In genomic region chr8:114076701-114077100, GRCm38 (mm10) we compare ENCODE assay signal across 16 mouse cellular contexts. TPM values are rescaled to one million over a fixed set of nuclear protein-coding genes. Genes with fewer than 3 reads are reported as not detected.
A peak's percentile ranks its signal among the peaks of the same experiment; 100 is the strongest.
DNase-seq lines count a peak whose midpoint lies in the region; ATAC-seq lines count a peak whose summit lies in the region.
"Had no signal": no experiment of that assay in that cellular context is flagged by ENCODE, and none has a peak within 500 bp of the region (broad histone marks: within the 10 kb centered on the region; RNA-seq: fewer than 3 reads in every experiment).

No protein-coding gene starts in this region.

- ATAC-seq in frontal cortex, adult (ENCODE audit: low TSS enrichment) = peak; percentile 79
- ATAC-seq in activated CD4-positive, CD25-positive, alpha-beta regulatory T cell, adult 4 months = no peak
- ATAC-seq: intestine, embryonic 16.5 days; lung, postnatal 0 days had no signal

- peak; percentile 24 for DNase-seq in layer of hippocampus, adult 11-12 months (ENCODE audit: low spot score)
- no peak for DNase-seq in layer of hippocampus, postnatal 36 days
- peak; percentile 45 for DNase-seq in layer of hippocampus, adult 9-11 months
- DNase-seq in right cerebral cortex, postnatal 4 days = peak; percentile 13
- no peak for DNase-seq in lung, postnatal 4 days
- DNase-seq: adrenal gland, postnatal 14 days; B cell, adult 2 months; cerebellum, adult 9-11 months; embryo, embryonic 11 days; heart, postnatal 14 days; midbrain, embryonic 14.5 days; thymus, postnatal 4 days had no signal

RNA-seq across cellular contexts. Expression of gene Nudt7, which starts 56.7 kb away (rescaled TPM):
- total RNA-seq in layer of hippocampus, postnatal 36 days (2021) = 1 to 10 TPM; 5.0 to 5.3 TPM
- polyA plus RNA-seq in activated CD4-positive, CD25-positive, alpha-beta regulatory T cell, adult 4 months (2017; shearing (Covaris generic)) = 10 to 100 TPM; 10.3 to 10.6 TPM

Comparison
In these comparisons a context has a peak if more than half of its experiments do, and no peak if none do; other contexts are left out.
1. DNase-seq: peak in layer of hippocampus, adult 11-12 months (single experiment), layer of hippocampus, adult 9-11 months (single experiment) and right cerebral cortex, postnatal 4 days (single experiment); none in layer of hippocampus, postnatal 36 days (0 of 2) and lung, postnatal 4 days (0 of 2).